Mouse (Mus musculus): ENCODE measurements around the gene Lmod2. TPM values are rescaled to one million over a fixed set of nuclear protein-coding genes. Genes with fewer than 3 reads are reported as not detected.

The Lmod2 gene
- total and polyA plus RNA-seq, 3 experiments = 0.11 TPM; not detected in 2

GRCm38 (mm10) chr6:24564886-24565285 is 32.7 kb upstream of the Lmod2 start:
- 0 out of 2 replicates have a peak, but pooled peaks cover 2% of the 10 kb centered on the region for H3K27me3 ChIP-seq (ENCODE audit: insufficient read depth, low read length)
- DNase-seq (ENCODE audit: low spot score) (no peak), ATAC-seq (ENCODE audit: extremely low read depth, insufficient number of reproducible peaks, low FRiP score, poor library complexity, severe bottlenecking) (no peak)
- H3K9me3 ChIP-seq (replicated peaks) = no peaks in the 10 kb centered on the region
- H3K36me3 ChIP-seq (replicated peaks) = no peaks in the 10 kb centered on the region
- TF ChIP-seq POLR2AphosphoS5 (IDR thresholded peaks at IDR 0.05; ENCODE audit: insufficient replicate concordance, low read depth, low read length) (no peak), GATA2 (IDR thresholded peaks at IDR 0.05; ENCODE audit: borderline replicate concordance, low read depth, low read length) (no peak), GATA1 (IDR thresholded peaks at IDR 0.05; ENCODE audit: borderline replicate concordance, low read length) (no peak), CTCF (IDR thresholded peaks at IDR 0.05; ENCODE audit: low read depth, low read length) (no peak), TAL1 (conservative IDR thresholded peaks at IDR 0.05; ENCODE audit: low read depth, low read length) (no peak)
- H3K4me1 ChIP-seq (ENCODE audit: insufficient read depth, low read depth, low read length) = no peaks in the 10 kb centered on the region; the same call in 1 of the 2 replicates
- H3K4me3 ChIP-seq (ENCODE audit: low read depth, low read length) = no peak overlapping the region

GRCm38 (mm10) chr6:24568963-24569362 is 28.6 kb upstream of the Lmod2 start:
- 0 out of 2 replicates have a peak, but pooled peaks cover 2% of the 10 kb centered on the region for H3K27me3 ChIP-seq (ENCODE audit: insufficient read depth, low read length)
- DNase-seq (ENCODE audit: low spot score) (no peak), ATAC-seq (ENCODE audit: extremely low read depth, insufficient number of reproducible peaks, low FRiP score, poor library complexity, severe bottlenecking) (no peak)
- H3K4me3 ChIP-seq (ENCODE audit: low read depth, low read length) = no peak overlapping the region
- H3K36me3 ChIP-seq (replicated peaks) = no peaks in the 10 kb centered on the region
- H3K9me3 ChIP-seq (replicated peaks) = no peaks in the 10 kb centered on the region
- H3K4me1 ChIP-seq (ENCODE audit: insufficient read depth, low read depth, low read length) = no peaks in the 10 kb centered on the region
- no peak for TF ChIP-seq GATA2 (IDR thresholded peaks at IDR 0.05; ENCODE audit: borderline replicate concordance, low read depth, low read length)
- TF ChIP-seq CTCF (IDR thresholded peaks at IDR 0.05; ENCODE audit: low read depth, low read length) = no peak
- no peak for TF ChIP-seq POLR2AphosphoS5 (IDR thresholded peaks at IDR 0.05; ENCODE audit: insufficient replicate concordance, low read depth, low read length)
- TF ChIP-seq TAL1 (conservative IDR thresholded peaks at IDR 0.05; ENCODE audit: low read depth, low read length) = no peak
- TF ChIP-seq GATA1 (IDR thresholded peaks at IDR 0.05; ENCODE audit: borderline replicate concordance, low read length) = no peak

- TF ChIP-seq TAL1 (conservative IDR thresholded peaks at IDR 0.05; ENCODE audit: low read depth, low read length) = no peak
- ATAC-seq (ENCODE audit: extremely low read depth, insufficient number of reproducible peaks, low FRiP score, poor library complexity, severe bottlenecking) = no peak
- no peak overlapping the region for H3K4me3 ChIP-seq (ENCODE audit: low read depth, low read length)
Measured at GRCm38 (mm10) chr6:24569711-24570110, 27.9 kb upstream of the Lmod2 start.

GRCm38 (mm10) chr6:24570278-24570677 is 27.3 kb upstream of the Lmod2 start:
- Histone ChIP-seq H3K9me3 (replicated peaks) (no peaks in the 10 kb centered on the region), H3K36me3 (replicated peaks) (no peaks in the 10 kb centered on the region), H3K27me3 (ENCODE audit: insufficient read depth, low read length) (no peaks in the 10 kb centered on the region), H3K4me3 (ENCODE audit: low read depth, low read length) (no peak overlapping the region), H3K4me1 (ENCODE audit: insufficient read depth, low read depth, low read length) (no peaks in the 10 kb centered on the region)
- TF ChIP-seq CTCF (IDR thresholded peaks at IDR 0.05; ENCODE audit: low read depth, low read length) (no peak), TAL1 (conservative IDR thresholded peaks at IDR 0.05; ENCODE audit: low read depth, low read length) (no peak), GATA1 (IDR thresholded peaks at IDR 0.05; ENCODE audit: borderline replicate concordance, low read length) (no peak)
- DNase-seq (ENCODE audit: low spot score) = no peak
- ATAC-seq (ENCODE audit: extremely low read depth, insufficient number of reproducible peaks, low FRiP score, poor library complexity, severe bottlenecking) = no peak

More at GRCm38 (mm10) chr6:24569711-24570110, 27.9 kb upstream of the Lmod2 start:
- DNase-seq (ENCODE audit: low spot score) = no peak
- Histone ChIP-seq H3K9me3 (replicated peaks) (no peaks in the 10 kb centered on the region), H3K27me3 (ENCODE audit: insufficient read depth, low read length) (no peaks in the 10 kb centered on the region), H3K36me3 (replicated peaks) (no peaks in the 10 kb centered on the region), H3K4me1 (ENCODE audit: insufficient read depth, low read depth, low read length) (no peaks in the 10 kb centered on the region)

- Histone ChIP-seq H3K9me3 (replicated peaks) (no peaks in the 10 kb centered on the region), H3K27me3 (ENCODE audit: insufficient read depth, low read length) (no peaks in the 10 kb centered on the region), H3K4me1 (ENCODE audit: insufficient read depth, low read depth, low read length) (no peaks in the 10 kb centered on the region), H3K4me3 (ENCODE audit: low read depth, low read length) (no peak overlapping the region), H3K36me3 (replicated peaks) (no peaks in the 10 kb centered on the region)
- TF ChIP-seq TAL1 (conservative IDR thresholded peaks at IDR 0.05; ENCODE audit: low read depth, low read length) (no peak), POLR2AphosphoS5 (IDR thresholded peaks at IDR 0.05; ENCODE audit: insufficient replicate concordance, low read depth, low read length) (no peak), CTCF (IDR thresholded peaks at IDR 0.05; ENCODE audit: low read depth, low read length) (no peak), GATA2 (IDR thresholded peaks at IDR 0.05; ENCODE audit: borderline replicate concordance, low read depth, low read length) (no peak), GATA1 (IDR thresholded peaks at IDR 0.05; ENCODE audit: borderline replicate concordance, low read length) (no peak)
- ATAC-seq (ENCODE audit: extremely low read depth, insufficient number of reproducible peaks, low FRiP score, poor library complexity, severe bottlenecking) (no peak), DNase-seq (ENCODE audit: low spot score) (no peak)
Measured at GRCm38 (mm10) chr6:24571126-24571525, 26.4 kb upstream of the Lmod2 start.

- TF ChIP-seq CTCF (IDR thresholded peaks at IDR 0.05; ENCODE audit: low read depth, low read length) = no peak
- ATAC-seq (ENCODE audit: extremely low read depth, insufficient number of reproducible peaks, low FRiP score, poor library complexity, severe bottlenecking) = no peak
- no peak overlapping the region for H3K4me3 ChIP-seq (ENCODE audit: low read depth, low read length)
Measured at GRCm38 (mm10) chr6:24572431-24572830, 25.1 kb upstream of the Lmod2 start.

GRCm38 (mm10) chr6:24573319-24573718 is 24.2 kb upstream of the Lmod2 start:
- TF ChIP-seq GATA2 (IDR thresholded peaks at IDR 0.05; ENCODE audit: borderline replicate concordance, low read depth, low read length) = no peak

More at GRCm38 (mm10) chr6:24572431-24572830, 25.1 kb upstream of the Lmod2 start:
- DNase-seq (ENCODE audit: low spot score) = no peak
- Histone ChIP-seq H3K4me1 (ENCODE audit: insufficient read depth, low read depth, low read length) (no peaks in the 10 kb centered on the region), H3K27me3 (ENCODE audit: insufficient read depth, low read length) (no peaks in the 10 kb centered on the region), H3K9me3 (replicated peaks) (no peaks in the 10 kb centered on the region), H3K36me3 (replicated peaks) (no peaks in the 10 kb centered on the region)

More at GRCm38 (mm10) chr6:24573319-24573718, 24.2 kb upstream of the Lmod2 start:
- Histone ChIP-seq H3K4me3 (ENCODE audit: low read depth, low read length) (no peak overlapping the region), H3K9me3 (replicated peaks) (no peaks in the 10 kb centered on the region), H3K36me3 (replicated peaks) (no peaks in the 10 kb centered on the region), H3K27me3 (ENCODE audit: insufficient read depth, low read length) (no peaks in the 10 kb centered on the region), H3K4me1 (ENCODE audit: insufficient read depth, low read depth, low read length) (no peaks in the 10 kb centered on the region)
- ATAC-seq (ENCODE audit: extremely low read depth, insufficient number of reproducible peaks, low FRiP score, poor library complexity, severe bottlenecking) (no peak), DNase-seq (ENCODE audit: low spot score) (no peak)
